Mouse (Mus musculus) thymus, adult 2 months (tissue): ENCODE measurements around the gene Cacnb1.

Experiments
- CTCF ChIP-seq: fragments of 200-500 bp; IDR thresholded peaks from 2 replicates; pipeline ENCODE4 v1.5.1; 2012; ENCODE audit warnings: mild to moderate bottlenecking, control low read depth, low read length, moderate library complexity, borderline replicate concordance; ENCODE audit not compliant: control insufficient read depth, poor library complexity, insufficient read depth; ENCODE audit errors: extremely low read depth
- POLR2A ChIP-seq: fragments of 200-500 bp; IDR thresholded peaks from 2 replicates; pipeline ENCODE4 v1.6.1; 2012; ENCODE audit warnings: mild to moderate bottlenecking, low read length, control low read depth, moderate library complexity; ENCODE audit not compliant: control insufficient read depth, poor library complexity, insufficient read depth; ENCODE audit errors: extremely low read depth

DNA sequence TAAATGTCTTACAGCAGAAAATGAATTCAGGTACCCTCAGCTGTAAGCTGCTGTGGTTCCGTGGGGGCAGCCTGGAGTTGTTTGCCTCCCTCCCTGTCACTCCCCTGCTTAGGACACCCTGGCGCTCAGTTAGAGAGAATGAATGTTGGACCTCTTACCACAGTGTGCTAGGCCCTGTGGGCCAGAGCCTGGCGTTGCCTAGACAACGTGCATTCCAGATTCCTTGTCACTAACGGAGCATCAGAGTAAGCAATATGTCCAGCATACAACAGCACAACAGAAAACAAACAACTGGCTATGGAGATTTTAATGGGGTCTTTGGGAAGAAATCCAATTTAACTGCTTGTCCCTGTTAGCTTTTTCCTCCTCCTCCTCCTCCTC is 63.5 kb downstream of the Cacnb1 start:
- TF ChIP-seq CTCF (no peak), POLR2A (no peak)
